Mouse (Mus musculus) NIH3T3 (cell line): ENCODE results near the gene Utp14b.

Experiments used
- DNase-seq: peaks from one replicate; pipeline ENCODE4 v3.0.0-alpha.2; 2012; ENCODE audit warnings: low read depth

Utp14b gene

GRCm38 (mm10) chr1:78657671-78658440 lies at the start of gene Utp14b, which contains the start of gene Acsl3:
Utp14b (plus strand) TSS chr1:78658038.
Acsl3 (plus strand) TSS chr1:78657825.
- DNase-seq = peak; percentile 98

- no peak for DNase-seq
Observed at GRCm38 (mm10) chr1:78609134-78609907, 48.5 kb upstream of the Utp14b start.

GRCm38 (mm10) chr1:78611039-78611438 lies 46.8 kb upstream of the Utp14b start:
- no peak for DNase-seq

- no peak for DNase-seq
Observed at GRCm38 (mm10) chr1:78612959-78613358, 44.9 kb upstream of the Utp14b start.

- DNase-seq = no peak
Observed at GRCm38 (mm10) chr1:78624352-78624751, 33.5 kb upstream of the Utp14b start.

DNA sequence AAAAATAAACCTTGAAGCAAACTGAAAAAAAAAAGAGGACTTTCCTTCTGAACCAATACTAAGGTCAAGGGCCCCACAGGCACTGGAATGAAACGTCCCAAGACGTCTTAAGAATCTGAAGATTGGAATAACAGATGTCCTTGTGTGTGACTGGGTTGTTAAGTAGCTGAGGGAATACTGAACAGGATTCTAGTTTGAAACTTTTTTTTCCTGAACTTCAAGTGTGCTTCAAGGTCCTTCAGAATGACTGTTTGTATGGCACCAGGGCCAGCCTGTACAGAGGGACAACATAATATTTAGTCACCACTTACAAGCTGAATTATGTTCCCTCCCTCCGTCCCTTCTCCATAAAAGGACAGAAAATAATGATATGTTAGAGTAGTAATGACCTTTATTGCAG lies 23.4 kb upstream of the Utp14b start:
- DNase-seq = no peak

- DNase-seq = no peak
Observed at GRCm38 (mm10) chr1:78640871-78641270, 17.0 kb upstream of the Utp14b start.

- no peak for DNase-seq
Observed at GRCm38 (mm10) chr1:78641791-78642190, 16.0 kb upstream of the Utp14b start.

- DNase-seq = peak; percentile 62
Observed at GRCm38 (mm10) chr1:78642197-78642596, 15.6 kb upstream of the Utp14b start.

- DNase-seq = no peak
Observed at GRCm38 (mm10) chr1:78647317-78647885, 10.4 kb upstream of the Utp14b start.

- DNase-seq = peak; percentile 56
Observed at GRCm38 (mm10) chr1:78649269-78650061, 8.4 kb upstream of the Utp14b start.

- peak; percentile 55 for DNase-seq
Observed at GRCm38 (mm10) chr1:78656472-78656871, 1.4 kb upstream of the Utp14b start.

- DNase-seq = no peak
Observed at GRCm38 (mm10) chr1:78657021-78657629, 713 bp upstream of the Utp14b start.

- peak; percentile 34 for DNase-seq
Observed at GRCm38 (mm10) chr1:78658441-78659269, 817 bp downstream of the Utp14b start.

GRCm38 (mm10) chr1:78659270-78659823 lies 1.5 kb downstream of the Utp14b start:
- DNase-seq = no peak

- no peak for DNase-seq
Observed at GRCm38 (mm10) chr1:78664326-78664725, 6.5 kb downstream of the Utp14b start.

GRCm38 (mm10) chr1:78665954-78666499 lies 8.2 kb downstream of the Utp14b start:
- no peak for DNase-seq

DNA sequence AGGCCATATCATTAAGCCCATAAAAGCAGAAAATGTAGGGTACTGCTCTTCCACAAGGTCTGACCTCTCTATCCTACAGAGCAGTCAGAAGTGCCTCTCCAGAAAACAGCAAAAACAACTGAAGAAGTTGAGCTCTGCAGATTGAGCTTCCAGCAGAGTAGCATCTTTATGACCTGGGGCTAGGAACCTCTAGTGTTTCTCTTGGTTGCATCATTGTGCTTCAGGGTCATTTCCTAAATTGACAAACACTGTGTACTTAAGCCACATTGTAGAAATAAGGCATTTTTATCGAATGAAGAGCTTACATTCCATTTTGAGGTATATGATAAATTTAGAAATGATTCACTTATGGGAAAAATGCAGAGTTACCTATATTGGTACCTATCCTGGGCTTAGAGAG lies 8.7 kb downstream of the Utp14b start:
- no peak for DNase-seq

DNA sequence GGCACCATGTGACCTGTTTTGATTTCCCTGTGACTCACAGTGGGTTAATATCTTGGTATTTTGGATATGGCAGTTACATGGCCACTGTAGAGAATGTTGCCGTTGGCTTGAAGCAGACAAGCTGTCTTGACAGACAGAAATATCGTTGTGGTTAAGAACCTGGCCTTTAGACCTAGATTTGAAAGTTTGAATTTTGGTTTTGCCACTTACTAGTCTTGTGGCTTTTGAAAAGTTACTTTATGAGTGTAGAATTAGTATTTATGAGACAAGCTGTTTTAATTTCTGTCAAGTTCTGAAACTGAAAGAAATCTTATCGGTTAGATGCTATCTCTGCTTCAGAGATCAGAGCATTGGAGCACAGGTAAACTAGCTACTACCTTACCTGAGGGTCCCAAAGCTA lies 24.5 kb downstream of the Utp14b start:
- DNase-seq = peak; percentile 8

DNA sequence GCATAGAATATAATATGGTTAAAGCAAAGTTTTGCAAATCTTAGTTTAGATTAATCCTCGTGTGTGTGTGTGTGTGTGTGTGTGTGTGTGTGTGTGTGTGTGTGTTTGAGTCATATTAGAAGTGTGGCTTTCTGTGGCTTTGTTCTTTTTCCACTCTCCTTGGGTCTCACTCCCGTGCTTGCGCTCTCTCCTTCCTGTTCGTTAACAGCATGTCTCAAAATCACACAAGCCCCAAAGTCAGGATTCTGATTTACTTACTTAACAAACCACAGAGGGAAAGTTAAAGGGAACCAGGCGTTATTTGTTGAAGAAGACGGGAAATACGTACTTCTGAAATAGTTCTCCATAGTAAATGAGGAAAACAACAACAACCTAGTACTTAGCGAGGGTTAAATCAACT lies 26.3 kb downstream of the Utp14b start:
- no peak for DNase-seq
